Mouse (Mus musculus) ES-E14 (cell line): Measurements from ENCODE around the gene Gm20458.

ENCODE experiments used
- MAFK ChIP-seq: IDR thresholded peaks from 2 replicates; pipeline ENCODE4 v1.6.1; 2014; ENCODE audit warnings: mild to moderate bottlenecking, low read depth, low read length, inconsistent platforms; ENCODE audit not compliant: insufficient read depth
- ZC3H11A ChIP-seq: IDR thresholded peaks from 2 replicates; pipeline ENCODE4 v1.6.1; 2012; ENCODE audit warnings: low read depth, mild to moderate bottlenecking, inconsistent platforms, low read length, borderline replicate concordance

GRCm38 (mm10) chr2:164433278-164433895 lies 27.4 kb upstream of the Gm20458 start:
- no peak for TF ChIP-seq ZC3H11A
- TF ChIP-seq MAFK = no peak
